Mouse (Mus musculus) megakaryocyte, embryonic 14.5 days (primary cell): ENCODE results near the gene Smarcd1. TPM values are rescaled to one million over a fixed set of nuclear protein-coding genes. Genes with fewer than 3 reads are reported as not detected.
A peak's percentile ranks its signal among the peaks of the same experiment; 100 is the strongest.
"Not testable (repeated sequence)": the region's sequence is repeated elsewhere in the genome, so short reads cannot be mapped to it uniquely, and the experiment has no call there.

Experiments used
- H3K27me3 ChIP-seq: replicated peaks from 2 replicates; pipeline ENCODE3; 2012; ENCODE audit warnings: inconsistent platforms
- H3K36me3 ChIP-seq: replicated peaks from 2 replicates; pipeline ENCODE3; 2012; ENCODE audit warnings: low read length, inconsistent platforms, mixed read lengths
- H3K4me1 ChIP-seq: 2 replicates; pipeline ENCODE4 v1.6.1; 2012; ENCODE audit warnings: inconsistent platforms
- H3K4me3 ChIP-seq: replicated peaks from 2 replicates; pipeline ENCODE3; 2012; ENCODE audit warnings: moderate library complexity, mild to moderate bottlenecking, inconsistent platforms
- H3K9me3 ChIP-seq: 2 replicates; pipeline ENCODE4 v1.6.1; 2012; ENCODE audit warnings: inconsistent platforms
- FLI1 ChIP-seq: IDR thresholded peaks from 2 replicates; pipeline ENCODE4 v1.6.1; 2012; ENCODE audit warnings: low read length, inconsistent platforms, mixed read lengths
- GATA1 ChIP-seq: IDR thresholded peaks from 3 replicates; pipeline ENCODE4 v1.6.1; 2012; ENCODE audit warnings: mixed read lengths, low read length, inconsistent platforms, borderline replicate concordance
- polyA plus RNA-seq: library from polyadenylated mRNA; stranded (reverse); fragments of >175 nt; gene quantifications from 2 replicates; pipeline ENCODE4 v1.2.3, GENCODE M21; 2012; ENCODE audit warnings: low replicate concordance; ENCODE audit not compliant: insufficient read depth

Smarcd1 gene
- polyA plus RNA-seq, 1 experiment, result 20.3 TPM

GRCm38 (mm10) chr15:99723515-99724291, 21.8 kb downstream of the Smarcd1 start:
- TF ChIP-seq FLI1, result no peak
- no peak for TF ChIP-seq GATA1
- Histone ChIP-seq H3K27me3 (peaks cover 16% of the 10 kb centered on the region), H3K36me3 (peaks cover 14% of the 10 kb centered on the region), H3K4me3 (peak overlapping the region; percentile 99), H3K4me1 (peaks cover 44% of the 10 kb centered on the region), H3K9me3 (no peaks in the 10 kb centered on the region)

- TF ChIP-seq FLI1 (no peak), GATA1 (no peak)
- H3K27me3 ChIP-seq, result peaks cover 13% of the 10 kb centered on the region
- no peaks in the 10 kb centered on the region for H3K9me3 ChIP-seq
- peaks cover 20% of the 10 kb centered on the region for H3K36me3 ChIP-seq
- peak overlapping the region; percentile 99 for H3K4me3 ChIP-seq
- peaks cover 44% of the 10 kb centered on the region for H3K4me1 ChIP-seq
Measured at GRCm38 (mm10) chr15:99724292-99725021, 22.5 kb downstream of the Smarcd1 start.

- TF ChIP-seq FLI1 (no peak), GATA1 (no peak)
- peaks cover 44% of the 10 kb centered on the region for H3K4me1 ChIP-seq
- H3K4me3 ChIP-seq, result peak within 1 kb of the TSS; percentile 99
- peaks cover 5% of the 10 kb centered on the region for H3K27me3 ChIP-seq
- H3K9me3 ChIP-seq, result no peaks in the 10 kb centered on the region
- peaks cover 29% of the 10 kb centered on the region for H3K36me3 ChIP-seq
Measured at GRCm38 (mm10) chr15:99725341-99726155, 23.6 kb downstream of the Smarcd1 start, which contains the start of gene Cox14. TSS of gene Cox14 (plus strand) at chr15:99725618.

- peak overlapping the region; percentile 99 for H3K4me3 ChIP-seq
- H3K36me3 ChIP-seq, result peaks cover 33% of the 10 kb centered on the region
- H3K27me3 ChIP-seq, result no peaks in the 10 kb centered on the region
- H3K9me3 ChIP-seq, result no peaks in the 10 kb centered on the region
- H3K4me1 ChIP-seq, result peaks cover 44% of the 10 kb centered on the region
- TF ChIP-seq GATA1, result no peak
- no peak for TF ChIP-seq FLI1
Measured at GRCm38 (mm10) chr15:99726549-99726948, 24.6 kb downstream of the Smarcd1 start.

GRCm38 (mm10) chr15:99727039-99727438, 25.1 kb downstream of the Smarcd1 start:
- peaks cover 38% of the 10 kb centered on the region for H3K36me3 ChIP-seq
- not testable (repeated sequence) for H3K27me3 ChIP-seq, H3K9me3 ChIP-seq, H3K4me3 ChIP-seq
- peaks cover 41% of the 10 kb centered on the region for H3K4me1 ChIP-seq

- Histone ChIP-seq H3K4me3 (no peak overlapping the region), H3K9me3 (no peaks in the 10 kb centered on the region)
Measured at GRCm38 (mm10) chr15:99727525-99727924, 25.6 kb downstream of the Smarcd1 start.

GRCm38 (mm10) chr15:99728211-99728610, 26.3 kb downstream of the Smarcd1 start:
- Histone ChIP-seq H3K4me3 (no peak overlapping the region), H3K4me1 (peaks cover 32% of the 10 kb centered on the region), H3K36me3 (peaks cover 48% of the 10 kb centered on the region), H3K27me3 (no peaks in the 10 kb centered on the region), H3K9me3 (no peaks in the 10 kb centered on the region)
- no peak for TF ChIP-seq FLI1
- TF ChIP-seq GATA1, result no peak

More at GRCm38 (mm10) chr15:99727525-99727924, 25.6 kb downstream of the Smarcd1 start:
- no peak for TF ChIP-seq GATA1
- TF ChIP-seq FLI1, result no peak
- Histone ChIP-seq H3K36me3 (peaks cover 43% of the 10 kb centered on the region), H3K4me1 (peaks cover 36% of the 10 kb centered on the region), H3K27me3 (no peaks in the 10 kb centered on the region)

- no peak for TF ChIP-seq GATA1
- no peak for TF ChIP-seq FLI1
- no peak overlapping the region for H3K4me3 ChIP-seq
- no peaks in the 10 kb centered on the region for H3K27me3 ChIP-seq
- H3K4me1 ChIP-seq, result peaks cover 22% of the 10 kb centered on the region
- no peaks in the 10 kb centered on the region for H3K9me3 ChIP-seq
- H3K36me3 ChIP-seq, result peaks cover 54% of the 10 kb centered on the region
Measured at GRCm38 (mm10) chr15:99729056-99729783, 27.3 kb downstream of the Smarcd1 start.

GRCm38 (mm10) chr15:99731167-99731566, 29.2 kb downstream of the Smarcd1 start:
- Histone ChIP-seq H3K4me1 (peaks cover 9% of the 10 kb centered on the region), H3K27me3 (no peaks in the 10 kb centered on the region), H3K36me3 (peaks cover 73% of the 10 kb centered on the region), H3K9me3 (no peaks in the 10 kb centered on the region), H3K4me3 (no peak overlapping the region)
- TF ChIP-seq FLI1 (no peak), GATA1 (no peak)
